Mouse (Mus musculus) embryo, embryonic 11.5 days (tissue): ENCODE data around the gene Map2k7.

Experiments
- DNase-seq: peaks from one replicate; pipeline ENCODE4 v3.0.0-alpha.2; 2012; ENCODE audit warnings: low read depth, low spot score

Gene Map2k7

GRCm38 (mm10) chr8:4258678-4259077, 20.1 kb downstream of the Map2k7 start:
- DNase-seq = peak; percentile 67

- peak; percentile 90 for DNase-seq
Observed at GRCm38 (mm10) chr8:4259125-4259804, 20.7 kb downstream of the Map2k7 start, which contains the start of gene Ctxn1. Ctxn1 (minus strand) TSS chr8:4259274.

GRCm38 (mm10) chr8:4259805-4260170, 21.2 kb downstream of the Map2k7 start:
- DNase-seq = no peak

- DNase-seq = no peak
Observed at GRCm38 (mm10) chr8:4263105-4263791, 24.7 kb downstream of the Map2k7 start.

- DNase-seq = no peak
Observed at GRCm38 (mm10) chr8:4265160-4265914, 26.8 kb downstream of the Map2k7 start.

GRCm38 (mm10) chr8:4267627-4268026, 29.1 kb downstream of the Map2k7 start:
- no peak for DNase-seq

GRCm38 (mm10) chr8:4269609-4270008, 31.1 kb downstream of the Map2k7 start:
- no peak for DNase-seq

GRCm38 (mm10) chr8:4275275-4276110, 37.0 kb downstream of the Map2k7 start, which contains the start of gene Timm44:
Timm44 (minus strand) TSS chr8:4275913.
- peak; percentile 97 for DNase-seq

GRCm38 (mm10) chr8:4276111-4276465, 37.5 kb downstream of the Map2k7 start:
- DNase-seq = no peak

- DNase-seq = no peak
Observed at GRCm38 (mm10) chr8:4292738-4293137, 54.2 kb downstream of the Map2k7 start.
